Mouse (Mus musculus): ENCODE results near the gene Havcr1.
"Not testable (repeated sequence)": the region's sequence is repeated elsewhere in the genome, so short reads cannot be mapped to it uniquely, and the experiment has no call there.

- TF ChIP-seq CTCF (conservative IDR thresholded peaks at IDR 0.05; ENCODE audit: insufficient read depth, insufficient read length, low read depth, low read length); POLR2A (IDR thresholded peaks at IDR 0.05; ENCODE audit: low read depth, low read length): not testable (repeated sequence)
Measured at GRCm38 (mm10) chr11:46695849-46696248, 39.0 kb upstream of the Havcr1 start.

Measured in kidney, adult 2 months (tissue).